Mouse (Mus musculus) cerebellum, adult 2 months (tissue): ENCODE data around the gene Hspb7.

Source experiments
- CTCF ChIP-seq: fragments of 200-500 bp; IDR thresholded peaks from 2 replicates; pipeline ENCODE4 v1.5.1; 2011; ENCODE audit warnings: low read depth, mild to moderate bottlenecking, control low read depth, low read length, moderate library complexity, borderline replicate concordance; ENCODE audit not compliant: insufficient read depth
- POLR2A ChIP-seq: fragments of 200-500 bp; IDR thresholded peaks from 2 replicates; pipeline ENCODE4 v1.6.1; 2011; ENCODE audit warnings: low read length, control low read depth, borderline replicate concordance; ENCODE audit not compliant: insufficient read depth

GRCm38 (mm10) chr4:141440877-141441276 is 20.3 kb downstream of the Hspb7 start:
- TF ChIP-seq CTCF (no peak), POLR2A (no peak)
